Mouse (Mus musculus): ENCODE results near the gene Exo5. TPM values are rescaled to one million over a fixed set of nuclear protein-coding genes. Genes with fewer than 3 reads are reported as not detected.

Gene Exo5
- polyA plus RNA-seq, 1 experiment from 2014 or later: 37.1 TPM

- no peak overlapping the region for H3K4me2 ChIP-seq (replicated peaks)
- H3K9me3 ChIP-seq: no peaks in the 10 kb centered on the region
- no peaks in the 10 kb centered on the region for H3K27me3 ChIP-seq
- H3K4me1 ChIP-seq: peaks cover 17% of the 10 kb centered on the region
- no peak overlapping the region for H3K9ac ChIP-seq
- ATAC-seq (ENCODE audit: low FRiP score, low read depth): no peak
- no peak overlapping the region for H3K27ac ChIP-seq
- WGBS: 42% methylated on average over 13 of the region's 13 CpGs
- no peaks in the 10 kb centered on the region for H3K36me3 ChIP-seq
- no peak overlapping the region for H3K4me3 ChIP-seq
Observed at GRCm38 (mm10) chr4:120885208-120886120, 39.4 kb downstream of the Exo5 start.

- Histone ChIP-seq H3K9me3 (no peaks in the 10 kb centered on the region), H3K9ac (no peak overlapping the region), H3K27me3 (no peaks in the 10 kb centered on the region), H3K4me3 (no peak overlapping the region), H3K4me1 (peaks cover 22% of the 10 kb centered on the region), H3K27ac (no peak overlapping the region), H3K4me2 (replicated peaks) (no peak overlapping the region), H3K36me3 (no peaks in the 10 kb centered on the region)
- no peak for ATAC-seq (ENCODE audit: low FRiP score, low read depth)
- 40% methylated on average over 5 of the region's 5 CpGs for WGBS
Observed at GRCm38 (mm10) chr4:120882002-120882625, 42.7 kb downstream of the Exo5 start.

GRCm38 (mm10) chr4:120880731-120881432 lies 43.9 kb downstream of the Exo5 start:
- WGBS: 60% methylated on average over 6 of the region's 6 CpGs
- Histone ChIP-seq H3K4me2 (replicated peaks) (no peak overlapping the region), H3K4me1 (peaks cover 21% of the 10 kb centered on the region), H3K27ac (no peak overlapping the region), H3K9ac (no peak overlapping the region), H3K27me3 (no peaks in the 10 kb centered on the region), H3K36me3 (no peaks in the 10 kb centered on the region), H3K4me3 (no peak overlapping the region), H3K9me3 (no peaks in the 10 kb centered on the region)
- ATAC-seq (ENCODE audit: low FRiP score, low read depth): no peak

GRCm38 (mm10) chr4:120879386-120879785 lies 45.4 kb downstream of the Exo5 start:
- H3K9ac ChIP-seq: no peak overlapping the region
- H3K9me3 ChIP-seq: no peaks in the 10 kb centered on the region
- 34% methylated on average over 4 of the region's 4 CpGs for WGBS
- H3K27ac ChIP-seq: no peak overlapping the region
- no peaks in the 10 kb centered on the region for H3K27me3 ChIP-seq
- H3K4me3 ChIP-seq: no peak overlapping the region
- ATAC-seq (ENCODE audit: low FRiP score, low read depth): no peak
- H3K4me2 ChIP-seq (replicated peaks): no peak overlapping the region
- H3K4me1 ChIP-seq: peaks cover 16% of the 10 kb centered on the region; the same call in 1 of the 2 replicates
- no peaks in the 10 kb centered on the region for H3K36me3 ChIP-seq

GRCm38 (mm10) chr4:120878728-120879127 lies 46.1 kb downstream of the Exo5 start:
- WGBS: 36% methylated on average over 3 of the region's 3 CpGs
- H3K9me3 ChIP-seq: no peaks in the 10 kb centered on the region
- H3K9ac ChIP-seq: no peak overlapping the region
- no peak overlapping the region for H3K4me3 ChIP-seq
- peaks cover 16% of the 10 kb centered on the region; the same call in 1 of the 2 replicates for H3K4me1 ChIP-seq
- no peak overlapping the region for H3K4me2 ChIP-seq (replicated peaks)
- peak; percentile 3; the same call in 1 of the 2 replicates for ATAC-seq (ENCODE audit: low FRiP score, low read depth)
- H3K27me3 ChIP-seq: no peaks in the 10 kb centered on the region
- no peaks in the 10 kb centered on the region for H3K36me3 ChIP-seq
- no peak overlapping the region for H3K27ac ChIP-seq

- Histone ChIP-seq H3K27me3 (no peaks in the 10 kb centered on the region), H3K27ac (no peak overlapping the region), H3K9me3 (no peaks in the 10 kb centered on the region), H3K4me2 (replicated peaks) (no peak overlapping the region), H3K9ac (no peak overlapping the region), H3K4me1 (0 out of 2 replicates have a peak, but pooled peaks cover 8% of the 10 kb centered on the region), H3K36me3 (no peaks in the 10 kb centered on the region), H3K4me3 (no peak overlapping the region)
- WGBS: 74% methylated on average over 3 of the region's 3 CpGs
- ATAC-seq (ENCODE audit: low FRiP score, low read depth): no peak
Observed at GRCm38 (mm10) chr4:120875961-120876360, 48.9 kb downstream of the Exo5 start.

Small RNA genes lying within 50 kb of the gene (microRNA-seq; reads per million reads assigned to microRNA genes)
- gene Mir7015: 0.52 reads per million

Other genes with a start within 250 kb of the Exo5 start
- gene Kcnq4, start 176.4 kb downstream of the Exo5 start, polyA plus RNA-seq (2015; fragmentation: Nextera tagmentation; extraction: Ambion mirVana): 6.0 and 6.2 TPM in 2 replicates
- 105 and 109 TPM in 2 replicates for gene Nfyc, start 93.4 kb downstream of the Exo5 start, polyA plus RNA-seq (2015; fragmentation: Nextera tagmentation; extraction: Ambion mirVana)
- 0.41 and 0.66 TPM in 2 replicates for gene Rims3, start 70.2 kb downstream of the Exo5 start, polyA plus RNA-seq (2015; fragmentation: Nextera tagmentation; extraction: Ambion mirVana)
- gene Zfp69, start 26.7 kb upstream of the Exo5 start, polyA plus RNA-seq (2015; fragmentation: Nextera tagmentation; extraction: Ambion mirVana): 10.3 and 11.5 TPM in 2 replicates
- gene Smap2, start 92.2 kb upstream of the Exo5 start, polyA plus RNA-seq (2015; fragmentation: Nextera tagmentation; extraction: Ambion mirVana): 13.4 and 13.5 TPM in 2 replicates
- 100 and 116 TPM in 2 replicates for gene Col9a2, start 114.4 kb upstream of the Exo5 start, polyA plus RNA-seq (2015; fragmentation: Nextera tagmentation; extraction: Ambion mirVana)
- gene Zmpste24, start 173.2 kb upstream of the Exo5 start, polyA plus RNA-seq (2015; fragmentation: Nextera tagmentation; extraction: Ambion mirVana): 23.7 and 25.8 TPM in 2 replicates
- gene Tmco2, start 184.2 kb upstream of the Exo5 start, polyA plus RNA-seq (2015; fragmentation: Nextera tagmentation; extraction: Ambion mirVana): not detected in 2 replicates

Data from limb, embryonic 13.5 days (tissue).